Mouse (Mus musculus): Measurements from ENCODE around the gene Lonrf2. TPM values are rescaled to one million over a fixed set of nuclear protein-coding genes. Genes with fewer than 3 reads are reported as not detected.

Gene Lonrf2
- total and polyA plus RNA-seq, 2 experiments, result not detected

DNA sequence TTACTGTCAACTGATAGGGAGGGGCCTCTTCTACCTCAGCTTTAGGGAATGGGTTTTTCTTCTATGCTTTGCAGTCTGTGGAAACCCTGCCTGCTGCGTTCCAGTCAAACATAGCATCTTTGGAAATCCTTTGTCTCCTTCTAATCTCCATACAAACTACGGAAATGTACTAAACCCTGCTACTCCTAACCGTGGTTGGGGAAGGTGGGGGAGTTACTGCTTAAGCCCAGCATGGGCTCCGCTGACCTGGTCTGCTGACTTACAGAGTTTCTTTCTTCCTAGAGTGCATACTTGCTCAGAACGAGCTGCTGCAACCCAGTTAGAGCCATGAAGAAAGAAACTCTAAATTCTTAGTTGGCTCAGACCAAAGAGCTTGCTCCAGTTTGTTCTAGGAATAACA lies 41.0 kb downstream of the Lonrf2 start:
- Histone ChIP-seq H3K4me1 (ENCODE audit: control insufficient read depth, insufficient read depth, low read length) (no peaks in the 10 kb centered on the region), H3K4me3 (ENCODE audit: insufficient read depth, low read depth, low read length) (no peak overlapping the region), H3K27me3 (ENCODE audit: control insufficient read depth, insufficient read depth, low read length) (no peaks in the 10 kb centered on the region), H3K79me2 (ENCODE audit: control insufficient read depth, insufficient read depth, low read length) (no peaks in the 10 kb centered on the region), H3K36me3 (ENCODE audit: control insufficient read depth, insufficient read depth, low read length) (no peaks in the 10 kb centered on the region), H3K9ac (ENCODE audit: low read depth, low read length) (no peak overlapping the region), H3K27ac (replicated peaks; ENCODE audit: insufficient read depth, low read depth, low read length) (no peak overlapping the region)
- 74% methylated on average over 5 of the region's 5 CpGs for WGBS
- DNase-seq (ENCODE audit: extremely low read depth, low read depth, low spot score), result no peak
- TF ChIP-seq POLR2A (IDR thresholded peaks at IDR 0.05; ENCODE audit: extremely low read depth, insufficient read depth, low read length) (no peak), CTCF (IDR thresholded peaks at IDR 0.05; ENCODE audit: low read depth, low read length) (no peak)

DNA sequence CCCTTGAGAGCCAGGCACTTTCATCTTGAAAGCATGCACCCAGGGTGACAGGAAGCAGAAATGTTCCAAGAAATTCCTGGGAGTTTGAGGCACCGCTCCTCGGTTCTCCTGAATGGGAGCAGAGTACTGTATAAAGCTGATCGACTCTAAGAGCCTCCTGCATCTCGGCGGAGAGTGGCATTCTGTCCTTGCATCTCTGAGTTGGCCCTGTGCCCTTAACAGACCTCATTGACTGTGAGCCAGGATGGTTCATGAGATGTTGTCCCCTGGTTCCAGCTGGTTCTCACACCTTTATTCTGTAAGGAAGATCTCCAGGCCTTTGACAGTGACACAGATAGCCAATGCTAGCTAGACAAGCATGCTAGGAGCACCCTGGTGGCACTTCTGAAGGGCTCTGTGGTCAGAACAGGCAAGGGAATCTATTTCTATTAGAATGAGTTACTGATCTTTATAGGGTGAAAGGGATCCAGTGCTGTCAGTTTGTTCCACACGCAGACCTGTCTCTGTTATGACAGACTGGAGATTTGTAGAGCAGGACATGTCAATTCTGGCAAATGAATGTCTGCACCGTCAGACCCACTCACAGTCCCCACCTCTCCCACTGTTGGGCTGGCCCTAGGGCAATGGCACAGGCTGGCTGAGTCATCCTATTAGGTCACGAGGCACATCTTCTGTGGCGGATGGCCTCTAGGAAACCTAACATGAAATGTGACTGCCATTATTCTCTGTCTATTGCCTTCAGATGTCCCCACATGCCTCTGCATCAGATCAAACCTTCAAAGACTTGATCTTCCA lies 45.3 kb downstream of the Lonrf2 start:
- no peaks in the 10 kb centered on the region for H3K4me1 ChIP-seq (ENCODE audit: control insufficient read depth, insufficient read depth, low read length)
- no peak overlapping the region for H3K4me3 ChIP-seq (ENCODE audit: insufficient read depth, low read depth, low read length)
- WGBS, result 83% methylated on average over 9 of the region's 9 CpGs
- no peak for TF ChIP-seq POLR2A (IDR thresholded peaks at IDR 0.05; ENCODE audit: extremely low read depth, insufficient read depth, low read length)
- TF ChIP-seq CTCF (IDR thresholded peaks at IDR 0.05; ENCODE audit: low read depth, low read length), result no peak
- H3K27ac ChIP-seq (replicated peaks; ENCODE audit: insufficient read depth, low read depth, low read length), result no peak overlapping the region
- no peaks in the 10 kb centered on the region for H3K27me3 ChIP-seq (ENCODE audit: control insufficient read depth, insufficient read depth, low read length)
- no peak overlapping the region for H3K9ac ChIP-seq (ENCODE audit: low read depth, low read length)
- DNase-seq (ENCODE audit: extremely low read depth, low read depth, low spot score), result no peak
- H3K79me2 ChIP-seq (ENCODE audit: control insufficient read depth, insufficient read depth, low read length), result no peaks in the 10 kb centered on the region
- no peaks in the 10 kb centered on the region for H3K36me3 ChIP-seq (ENCODE audit: control insufficient read depth, insufficient read depth, low read length)

DNA sequence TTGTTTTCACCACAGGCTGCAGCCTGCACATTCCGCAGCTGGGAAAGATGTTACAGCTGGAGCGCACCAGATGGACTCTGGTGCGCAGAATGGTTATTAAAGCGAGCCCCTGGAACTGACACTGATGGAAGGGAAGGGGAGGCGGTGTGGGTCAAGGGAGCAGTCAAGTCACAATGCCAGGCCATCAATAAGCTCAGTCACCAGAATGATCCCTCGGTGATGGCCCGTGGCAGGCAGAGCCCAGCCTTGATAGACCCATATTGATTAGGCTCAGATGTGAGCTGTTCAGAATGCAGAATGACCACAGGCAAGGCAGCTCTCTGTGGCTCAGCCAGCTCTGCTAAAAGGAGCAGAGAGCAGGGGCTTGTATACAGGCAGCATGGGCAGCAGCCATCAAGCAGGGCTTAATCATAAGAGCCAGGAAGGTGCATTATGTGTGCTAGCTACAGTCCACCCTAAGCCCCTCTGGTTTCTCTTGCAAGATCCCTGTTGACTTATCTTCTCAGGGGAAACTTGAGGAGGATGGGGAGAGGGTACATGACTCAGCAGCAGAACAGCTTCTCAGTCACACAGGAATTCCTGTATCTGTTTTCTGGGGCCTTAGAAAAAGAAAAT lies 46.4 kb downstream of the Lonrf2 start:
- no peaks in the 10 kb centered on the region for H3K79me2 ChIP-seq (ENCODE audit: control insufficient read depth, insufficient read depth, low read length)
- WGBS, result 77% methylated on average over 7 of the region's 7 CpGs
- H3K4me3 ChIP-seq (ENCODE audit: insufficient read depth, low read depth, low read length), result no peak overlapping the region
- H3K27me3 ChIP-seq (ENCODE audit: control insufficient read depth, insufficient read depth, low read length), result no peaks in the 10 kb centered on the region
- TF ChIP-seq POLR2A (IDR thresholded peaks at IDR 0.05; ENCODE audit: extremely low read depth, insufficient read depth, low read length) (no peak), CTCF (IDR thresholded peaks at IDR 0.05; ENCODE audit: low read depth, low read length) (no peak)
- H3K36me3 ChIP-seq (ENCODE audit: control insufficient read depth, insufficient read depth, low read length), result no peaks in the 10 kb centered on the region
- H3K9ac ChIP-seq (ENCODE audit: low read depth, low read length), result no peak overlapping the region
- H3K27ac ChIP-seq (replicated peaks; ENCODE audit: insufficient read depth, low read depth, low read length), result no peak overlapping the region
- no peaks in the 10 kb centered on the region for H3K4me1 ChIP-seq (ENCODE audit: control insufficient read depth, insufficient read depth, low read length)
- no peak for DNase-seq (ENCODE audit: extremely low read depth, low read depth, low spot score)

DNA sequence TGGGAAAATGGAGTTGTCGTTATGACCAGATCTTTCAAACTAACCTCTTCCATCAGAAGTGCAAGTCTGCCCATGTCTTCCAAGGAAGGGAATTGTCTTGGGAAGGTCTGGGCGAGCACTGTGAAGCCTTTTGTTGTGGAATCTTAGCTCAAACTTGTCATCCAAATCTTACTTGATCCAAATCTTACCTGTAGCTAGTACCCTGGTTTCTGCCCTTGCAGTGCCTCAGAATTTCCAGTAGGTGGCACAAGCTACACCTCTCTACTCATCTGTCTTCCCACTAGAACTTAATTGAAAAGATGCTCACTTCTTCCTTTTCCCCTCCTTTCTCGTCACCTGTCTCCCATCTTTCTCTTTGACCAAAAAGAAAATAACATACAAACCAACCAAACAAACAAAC lies 47.6 kb downstream of the Lonrf2 start:
- 59% methylated on average over 3 of the region's 3 CpGs for WGBS
- Histone ChIP-seq H3K79me2 (ENCODE audit: control insufficient read depth, insufficient read depth, low read length) (no peaks in the 10 kb centered on the region), H3K36me3 (ENCODE audit: control insufficient read depth, insufficient read depth, low read length) (no peaks in the 10 kb centered on the region), H3K27ac (replicated peaks; ENCODE audit: insufficient read depth, low read depth, low read length) (no peak overlapping the region), H3K27me3 (ENCODE audit: control insufficient read depth, insufficient read depth, low read length) (no peaks in the 10 kb centered on the region), H3K4me3 (ENCODE audit: insufficient read depth, low read depth, low read length) (no peak overlapping the region), H3K9ac (ENCODE audit: low read depth, low read length) (no peak overlapping the region), H3K4me1 (ENCODE audit: control insufficient read depth, insufficient read depth, low read length) (no peaks in the 10 kb centered on the region)
- TF ChIP-seq CTCF (IDR thresholded peaks at IDR 0.05; ENCODE audit: low read depth, low read length), result no peak
- no peak for TF ChIP-seq POLR2A (IDR thresholded peaks at IDR 0.05; ENCODE audit: extremely low read depth, insufficient read depth, low read length)
- peak; percentile 3 for DNase-seq (ENCODE audit: extremely low read depth, low read depth, low spot score)

DNA sequence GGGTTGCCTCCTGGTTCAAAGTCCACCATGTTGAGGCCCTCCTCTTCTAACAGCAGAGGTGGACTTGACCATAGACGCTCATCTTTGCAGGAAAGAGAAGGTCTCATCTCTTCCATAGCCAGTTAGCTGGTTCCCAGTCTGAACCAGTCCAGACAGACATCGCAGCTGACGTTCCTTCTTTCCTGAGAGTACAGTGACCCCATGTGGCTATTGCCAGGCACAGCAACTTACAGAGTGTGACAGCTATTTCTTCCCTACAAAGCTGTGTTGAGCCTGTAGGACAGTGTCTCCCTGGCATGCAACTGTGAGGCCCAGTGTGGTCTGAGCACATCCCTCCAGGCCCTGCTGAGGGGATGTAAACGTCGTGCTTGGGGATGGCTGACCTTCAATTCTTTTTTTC lies 49.1 kb downstream of the Lonrf2 start:
- WGBS, result 5% methylated on average over 5 of the region's 5 CpGs
- Histone ChIP-seq H3K9ac (ENCODE audit: low read depth, low read length) (no peak overlapping the region), H3K36me3 (ENCODE audit: control insufficient read depth, insufficient read depth, low read length) (no peaks in the 10 kb centered on the region), H3K79me2 (ENCODE audit: control insufficient read depth, insufficient read depth, low read length) (no peaks in the 10 kb centered on the region), H3K27ac (replicated peaks; ENCODE audit: insufficient read depth, low read depth, low read length) (no peak overlapping the region), H3K4me1 (ENCODE audit: control insufficient read depth, insufficient read depth, low read length) (no peaks in the 10 kb centered on the region), H3K27me3 (ENCODE audit: control insufficient read depth, insufficient read depth, low read length) (no peaks in the 10 kb centered on the region), H3K4me3 (ENCODE audit: insufficient read depth, low read depth, low read length) (no peak overlapping the region)
- DNase-seq (ENCODE audit: extremely low read depth, low read depth, low spot score), result peak; percentile 25
- TF ChIP-seq CTCF (IDR thresholded peaks at IDR 0.05; ENCODE audit: low read depth, low read length) (peak; percentile 61), POLR2A (IDR thresholded peaks at IDR 0.05; ENCODE audit: extremely low read depth, insufficient read depth, low read length) (no peak)

DNA sequence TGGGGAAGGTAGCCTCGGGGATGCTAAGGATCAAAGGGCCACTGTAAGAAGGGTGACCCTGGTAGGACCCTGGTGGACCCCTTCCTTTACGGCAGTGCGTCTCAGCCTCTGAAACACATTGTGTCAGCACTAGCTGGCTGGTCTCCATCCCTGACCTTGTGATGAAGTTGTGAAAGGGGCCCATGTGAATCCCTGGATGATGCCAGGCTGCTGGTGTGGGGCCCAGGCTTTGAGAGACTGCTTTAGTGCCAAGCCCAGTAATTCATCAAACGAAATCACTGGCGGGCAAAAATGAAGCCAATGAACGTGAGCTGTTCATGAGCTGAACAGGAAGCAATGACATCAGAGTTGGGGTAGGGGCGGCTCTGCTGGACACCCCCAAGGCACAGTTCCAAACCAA lies 50.2 kb downstream of the Lonrf2 start:
- H3K9ac ChIP-seq (ENCODE audit: low read depth, low read length), result no peak overlapping the region
- no peaks in the 10 kb centered on the region for H3K27me3 ChIP-seq (ENCODE audit: control insufficient read depth, insufficient read depth, low read length)
- H3K4me1 ChIP-seq (ENCODE audit: control insufficient read depth, insufficient read depth, low read length), result no peaks in the 10 kb centered on the region
- WGBS, result 70% methylated on average over 7 of the region's 7 CpGs
- H3K4me3 ChIP-seq (ENCODE audit: insufficient read depth, low read depth, low read length), result no peak overlapping the region
- no peaks in the 10 kb centered on the region for H3K79me2 ChIP-seq (ENCODE audit: control insufficient read depth, insufficient read depth, low read length)
- H3K36me3 ChIP-seq (ENCODE audit: control insufficient read depth, insufficient read depth, low read length), result no peaks in the 10 kb centered on the region
- no peak overlapping the region for H3K27ac ChIP-seq (replicated peaks; ENCODE audit: insufficient read depth, low read depth, low read length)
- DNase-seq (ENCODE audit: extremely low read depth, low read depth, low spot score), result no peak
- TF ChIP-seq POLR2A (IDR thresholded peaks at IDR 0.05; ENCODE audit: extremely low read depth, insufficient read depth, low read length) (no peak), CTCF (IDR thresholded peaks at IDR 0.05; ENCODE audit: low read depth, low read length) (no peak)
